Mouse (Mus musculus): Measurements from ENCODE around the gene Mettl7a3.

- TF ChIP-seq EP300 (IDR thresholded peaks at IDR 0.05; ENCODE audit: low read depth) (no peak), CTCF (IDR thresholded peaks at IDR 0.05; ENCODE audit: low read depth) (no peak)
Measured at GRCm38 (mm10) chr15:100319884-100320283, 14.8 kb upstream of the Mettl7a3 start.

Data from liver, postnatal 0 days (tissue).